Mouse (Mus musculus): Measurements from ENCODE around the gene Hspb3.

DNA sequence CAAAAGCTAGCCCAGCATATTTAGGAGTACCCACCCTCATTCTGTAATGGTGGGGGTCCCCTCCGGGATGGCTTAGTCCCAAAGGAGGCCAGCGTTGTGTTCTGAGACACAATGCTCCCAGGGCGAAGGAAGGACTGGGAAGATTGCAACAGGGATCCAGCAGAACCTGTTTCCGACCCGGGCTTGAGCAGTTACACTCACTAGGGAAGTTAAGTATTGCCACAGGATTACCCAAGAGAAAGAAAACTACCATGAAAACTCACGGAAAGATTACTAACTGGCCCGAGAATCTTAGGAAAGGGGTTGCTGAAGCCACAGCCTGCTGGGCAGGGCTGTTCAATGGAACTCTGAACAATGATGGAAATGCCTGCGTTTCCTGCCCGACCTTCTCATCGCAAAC is 49.6 kb downstream of the Hspb3 start:
- no peak for TF ChIP-seq CTCF (IDR thresholded peaks at IDR 0.05; ENCODE audit: low read depth)
- no peak for TF ChIP-seq EP300 (IDR thresholded peaks at IDR 0.05; ENCODE audit: low read depth)
